Mouse (Mus musculus) 3134 (cell line): ENCODE data around the gene Gm9508.
A peak's percentile ranks its signal among the peaks of the same experiment; 100 is the strongest.

ENCODE experiments used
- DNase-seq: peaks from one replicate; pipeline ENCODE4 v3.0.0-alpha.2; 2011; ENCODE audit warnings: low spot score; ENCODE audit not compliant: insufficient read length; ENCODE audit errors: extremely low read depth

The Gm9508 gene

GRCm38 (mm10) chr10:77671519-77671918, 25.5 kb downstream of the Gm9508 start:
- DNase-seq = no peak

DNA sequence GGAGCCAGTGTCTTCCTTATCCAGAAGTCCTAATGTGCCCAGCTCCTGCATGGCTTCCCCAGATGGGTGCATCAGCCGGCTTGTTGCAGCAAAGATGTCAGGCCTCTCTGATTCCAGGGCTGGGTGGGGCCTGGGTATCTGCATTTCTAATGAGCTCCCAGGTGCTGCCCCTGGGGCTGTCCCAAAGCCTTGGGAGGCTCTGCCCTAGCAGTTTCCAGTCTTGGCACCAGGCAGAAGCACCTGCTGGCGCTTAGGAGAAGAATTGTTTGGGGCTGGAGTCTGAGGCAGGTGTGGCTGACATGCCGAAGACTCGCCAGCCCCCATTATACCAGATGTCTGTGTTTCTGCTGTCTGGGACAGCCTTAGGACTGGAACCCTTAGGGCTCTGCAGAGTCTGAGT, 26.3 kb downstream of the Gm9508 start:
- no peak for DNase-seq

- DNase-seq = no peak
These were observed 29.6 kb downstream of the Gm9508 start for GRCm38 (mm10) chr10:77667402-77667801.

DNA sequence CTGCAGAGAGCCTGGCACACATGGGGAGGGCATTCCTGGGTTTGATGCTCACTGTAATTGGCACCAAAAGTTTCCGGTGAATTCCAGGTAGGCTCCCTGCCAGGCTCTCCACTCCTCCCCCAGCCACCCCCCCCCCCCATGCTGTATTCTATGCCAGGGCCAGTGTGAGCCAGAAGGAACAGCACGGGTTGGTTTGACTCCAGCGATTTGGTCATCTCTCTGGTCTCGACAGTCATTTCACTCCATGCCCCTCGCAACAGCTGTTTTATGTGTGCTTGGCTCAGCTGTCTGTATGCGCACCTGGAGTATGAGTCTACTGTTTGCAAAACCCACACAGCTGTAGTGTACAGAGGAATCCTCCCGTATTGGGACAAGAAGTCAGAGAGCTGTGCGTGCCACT, 30.7 kb downstream of the Gm9508 start:
- peak; percentile 58 for DNase-seq

DNA sequence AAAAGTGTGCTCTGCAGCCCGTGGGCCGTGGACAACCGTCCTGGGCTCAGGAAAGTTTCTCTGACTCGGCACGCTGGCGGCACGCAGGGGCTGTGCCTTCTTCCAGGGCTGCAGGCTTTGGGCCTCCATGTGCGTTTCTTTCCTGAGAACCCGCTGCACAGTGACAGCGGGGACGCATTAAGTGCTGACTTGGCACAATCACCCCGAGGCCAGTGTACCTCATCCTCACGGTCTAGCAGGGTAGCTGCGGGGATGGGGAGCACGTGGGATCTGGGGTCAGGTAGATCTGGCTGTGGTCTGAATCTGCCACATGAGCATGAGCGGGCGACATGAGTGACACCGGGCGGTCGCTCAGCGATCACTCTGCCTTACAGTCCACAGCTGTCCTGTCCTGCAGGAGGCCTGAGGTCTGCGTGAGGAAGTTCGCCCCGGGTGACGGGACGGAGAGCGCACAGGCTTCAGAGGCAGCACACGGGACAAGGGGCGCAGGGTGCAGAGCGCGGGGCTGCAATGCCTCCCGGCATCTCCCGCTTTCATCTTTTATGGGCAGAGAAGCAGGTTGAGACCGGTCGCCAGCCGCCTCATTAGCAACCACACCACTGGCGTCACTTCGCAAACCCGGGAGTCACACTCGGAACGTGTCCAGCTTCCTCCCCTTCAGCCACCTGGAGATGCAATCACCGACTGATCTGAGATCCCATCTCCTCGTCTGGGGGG, 32.9 kb downstream of the Gm9508 start:
- DNase-seq = no peak

DNA sequence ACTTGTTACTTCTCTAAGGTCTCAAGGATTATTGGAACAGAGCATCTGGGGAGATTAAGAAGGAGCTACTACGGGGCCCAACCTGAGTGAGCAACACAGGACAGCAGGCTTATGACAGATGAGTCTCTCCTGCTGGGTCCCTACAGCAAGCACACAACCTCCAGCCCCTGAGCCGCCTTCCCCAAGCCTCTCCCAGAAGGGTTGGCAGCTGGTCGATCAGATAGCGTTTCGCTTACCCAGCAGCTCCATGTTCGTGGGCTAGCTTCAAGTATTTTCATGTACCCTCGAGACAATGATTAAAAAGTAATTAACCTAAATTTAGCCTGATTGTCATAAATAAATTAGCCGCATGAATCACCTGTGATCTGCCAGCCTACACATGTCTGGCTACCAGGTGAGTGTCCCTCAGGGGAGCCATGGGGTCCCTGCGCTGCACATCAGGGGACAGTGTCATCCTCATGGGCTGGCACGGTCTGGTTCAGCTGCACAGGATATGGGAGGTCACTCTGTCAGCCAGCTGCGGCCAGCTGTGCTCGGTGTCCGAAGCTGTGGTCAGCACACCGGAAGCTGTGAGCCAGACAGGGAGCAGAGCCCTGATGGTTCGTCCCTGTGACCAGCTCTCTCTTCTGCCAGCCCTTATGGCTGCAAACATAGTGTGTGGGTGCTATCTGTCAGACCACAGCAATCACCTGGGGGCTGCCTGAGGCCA, 38.6 kb downstream of the Gm9508 start:
- DNase-seq = no peak

GRCm38 (mm10) chr10:77652046-77652445, 45.0 kb downstream of the Gm9508 start:
- no peak for DNase-seq

DNA sequence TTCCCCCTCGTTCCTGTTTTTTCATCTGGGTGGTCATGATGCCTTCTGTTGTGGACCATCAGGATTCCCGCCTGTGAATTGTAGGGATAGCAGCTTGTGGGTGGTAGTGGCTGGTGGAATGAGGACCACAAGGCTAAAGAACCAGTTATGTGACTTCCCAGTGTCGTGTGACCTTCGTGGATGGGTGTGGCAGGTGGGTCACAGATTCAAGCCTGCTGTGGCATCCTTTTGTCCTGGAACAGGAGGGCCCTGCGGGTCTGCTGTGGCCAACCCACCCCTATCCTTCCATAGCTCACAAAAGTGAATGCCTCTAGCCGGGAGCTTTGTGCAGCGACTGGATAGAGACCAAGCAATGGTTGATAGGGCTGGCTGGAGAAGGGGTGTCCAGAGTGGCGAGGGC, 49.1 kb downstream of the Gm9508 start:
- no peak for DNase-seq

- DNase-seq = no peak
These were observed 49.6 kb downstream of the Gm9508 start for GRCm38 (mm10) chr10:77647461-77647860.
